Mouse (Mus musculus): ENCODE measurements at regions not wholly inside any gene's neighbourhood (a gene's known extent, or its start where the extent isn't known, plus 50 kb on each side); places are given as distances from the start of the nearest gene placed in this dataset.
A peak's percentile ranks its signal among the peaks of the same experiment; 100 is the strongest.

- no peak for DNase-seq
Measured at GRCm38 (mm10) chr8:88972993-88973690, 70.8 kb downstream of the Sall1 start.

DNA sequence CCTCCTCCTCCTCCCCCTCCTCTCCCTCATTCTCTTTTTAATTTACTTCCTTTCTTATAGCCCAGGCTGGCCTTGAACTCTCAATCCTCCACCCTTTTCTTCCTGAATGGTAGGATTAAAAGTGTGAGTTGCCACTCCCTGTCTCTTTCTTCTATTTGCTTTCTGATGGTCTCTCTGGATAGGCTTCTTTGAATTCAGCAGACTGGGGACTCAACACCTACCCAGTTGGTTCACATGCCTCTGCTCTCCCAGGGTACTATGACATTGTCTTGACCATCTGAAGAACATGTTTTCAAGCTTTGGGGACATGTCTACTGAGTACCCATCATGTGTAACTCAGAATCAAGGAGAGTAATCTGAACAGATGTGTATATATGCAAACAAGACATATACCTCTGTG, 85.1 kb downstream of the Sall1 start:
- DNase-seq = no peak

DNA sequence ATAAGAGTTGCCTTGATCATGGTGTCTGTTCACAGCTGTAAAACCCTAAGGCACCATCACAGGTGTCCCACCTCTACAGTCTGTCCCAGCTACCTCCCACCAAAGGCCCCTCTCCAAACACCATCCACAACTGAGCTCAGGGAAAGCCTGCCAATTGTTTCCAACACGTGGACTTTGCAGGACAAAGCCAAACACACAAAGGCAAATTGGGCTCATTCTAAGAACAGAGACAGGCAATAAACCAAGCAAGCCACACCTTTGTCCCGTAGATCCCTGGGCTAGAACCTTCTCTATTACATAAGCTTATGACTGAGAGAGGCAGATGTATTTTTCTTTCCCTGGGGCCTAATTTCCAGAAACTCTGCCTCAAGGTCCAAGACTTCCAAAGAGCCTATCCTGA, 90.8 kb downstream of the Sall1 start:
- no peak for DNase-seq

- DNase-seq = no peak
Measured at GRCm38 (mm10) chr8:88951829-88952155, 92.2 kb downstream of the Sall1 start.

DNA sequence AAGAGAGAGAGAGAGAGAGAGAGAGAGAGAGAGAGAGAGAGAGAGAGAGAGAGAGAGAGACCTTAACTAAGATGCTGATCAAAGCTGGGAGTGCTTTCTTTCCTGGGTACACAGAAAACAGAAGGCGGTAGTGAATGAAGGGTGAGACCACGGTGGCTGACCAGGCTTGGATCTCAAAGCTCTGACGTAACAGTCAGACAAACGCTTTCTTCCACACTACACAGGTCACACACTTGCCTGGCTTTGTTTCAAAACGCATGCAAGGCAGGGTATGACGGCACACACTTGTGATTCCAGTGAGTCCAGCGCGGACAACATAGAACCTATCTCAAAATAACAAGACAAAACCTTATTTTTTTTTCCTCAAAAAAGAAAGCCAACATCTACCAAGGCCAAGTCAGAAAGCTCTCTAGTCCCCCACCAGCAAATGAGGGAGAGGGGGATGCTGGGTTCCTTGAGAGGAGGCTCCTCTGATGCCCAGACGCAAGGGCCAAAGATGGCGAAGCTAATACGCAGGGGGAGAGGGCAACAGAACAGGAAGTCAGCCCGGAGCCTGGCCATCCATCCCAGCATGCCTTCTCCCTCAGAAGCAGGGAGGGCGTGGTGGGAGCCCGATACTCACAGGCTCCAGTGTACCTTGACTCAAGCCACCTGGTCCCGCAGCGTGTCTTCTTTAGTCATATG, 92.7 kb downstream of the Sall1 start:
- DNase-seq = no peak

DNA sequence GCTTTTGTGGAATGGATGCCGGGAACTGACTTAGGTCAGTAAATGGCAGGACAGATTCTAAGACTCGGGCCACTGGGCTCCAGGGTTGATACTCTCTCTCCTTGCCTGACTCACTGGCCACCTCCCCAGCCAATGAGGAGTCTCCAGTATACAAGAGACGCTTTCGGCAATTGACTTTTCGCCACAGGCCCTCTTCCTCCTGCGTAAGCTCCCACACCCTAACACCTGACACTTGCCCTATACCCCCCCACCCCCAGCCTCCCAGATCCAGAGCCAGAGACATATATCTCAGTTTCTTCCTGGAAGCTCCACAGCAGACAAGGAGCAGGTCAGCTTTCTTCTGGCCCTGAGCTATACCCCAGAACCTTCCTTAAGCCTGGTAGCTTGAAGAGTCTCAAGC, 94.0 kb downstream of the Sall1 start:
- DNase-seq = no peak

DNA sequence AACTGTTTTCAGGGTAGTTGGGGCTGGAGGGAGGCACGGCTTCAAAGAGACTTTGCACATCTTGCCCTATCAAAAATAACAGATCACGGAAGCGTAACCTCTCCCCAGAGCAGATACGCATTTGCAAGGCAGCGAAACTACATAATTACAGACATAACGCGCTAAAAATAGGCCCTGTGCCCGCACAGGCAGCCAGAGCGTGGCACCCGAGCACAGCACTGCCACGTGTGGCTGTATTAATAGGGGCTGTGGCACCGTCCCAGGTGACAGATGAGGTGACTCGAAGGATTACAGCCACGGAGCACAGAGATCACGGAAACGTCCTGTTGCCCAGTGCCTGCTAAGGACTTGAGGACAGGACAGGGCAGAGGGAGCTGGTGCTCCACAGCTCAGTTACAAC, 95.0 kb downstream of the Sall1 start:
- DNase-seq = peak; percentile 37

- DNase-seq = no peak
Measured at GRCm38 (mm10) chr8:88948328-88948727, 95.6 kb downstream of the Sall1 start.

DNA sequence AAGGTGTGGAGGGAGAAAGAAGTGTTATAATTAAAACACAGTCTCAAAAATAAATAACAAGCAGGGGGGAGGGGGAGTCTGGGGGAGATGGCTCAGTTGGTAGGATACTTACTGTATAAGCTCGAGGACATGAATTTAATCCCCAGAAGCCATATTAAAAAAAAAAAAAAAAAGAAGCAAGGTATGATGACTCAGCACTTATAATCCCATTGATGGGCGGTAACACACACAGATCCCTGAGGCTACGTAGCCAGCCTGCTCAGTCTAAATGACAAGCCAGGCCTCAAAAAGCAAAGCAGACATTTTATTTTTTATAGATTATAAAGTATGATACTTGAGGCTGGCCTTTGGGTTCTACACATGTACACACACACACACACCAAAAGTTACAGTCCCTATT, 96.6 kb downstream of the Sall1 start:
- DNase-seq = no peak

- no peak for DNase-seq
Measured at GRCm38 (mm10) chr8:88945656-88946055, 98.3 kb downstream of the Sall1 start.

DNA sequence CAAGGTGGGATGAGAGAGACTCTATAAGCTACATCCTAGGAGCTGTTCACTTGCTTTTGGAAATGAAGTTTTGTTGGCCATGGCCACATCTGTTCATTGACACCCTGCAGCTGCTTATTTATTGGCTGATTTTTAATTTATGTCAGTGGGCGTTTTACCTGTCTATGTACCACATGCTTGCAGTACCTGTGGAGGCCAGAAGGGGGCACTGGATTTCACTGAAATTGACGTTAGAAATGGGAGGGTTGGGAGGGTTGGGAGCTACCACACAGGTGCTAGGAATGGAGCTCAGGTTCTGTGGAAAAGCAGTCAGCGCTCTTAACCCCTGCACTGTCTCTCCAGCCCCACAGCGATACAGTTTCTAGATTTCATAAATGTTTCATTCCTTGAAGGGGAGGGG, 99.9 kb downstream of the Sall1 start:
- peak; percentile 19 for DNase-seq

DNA sequence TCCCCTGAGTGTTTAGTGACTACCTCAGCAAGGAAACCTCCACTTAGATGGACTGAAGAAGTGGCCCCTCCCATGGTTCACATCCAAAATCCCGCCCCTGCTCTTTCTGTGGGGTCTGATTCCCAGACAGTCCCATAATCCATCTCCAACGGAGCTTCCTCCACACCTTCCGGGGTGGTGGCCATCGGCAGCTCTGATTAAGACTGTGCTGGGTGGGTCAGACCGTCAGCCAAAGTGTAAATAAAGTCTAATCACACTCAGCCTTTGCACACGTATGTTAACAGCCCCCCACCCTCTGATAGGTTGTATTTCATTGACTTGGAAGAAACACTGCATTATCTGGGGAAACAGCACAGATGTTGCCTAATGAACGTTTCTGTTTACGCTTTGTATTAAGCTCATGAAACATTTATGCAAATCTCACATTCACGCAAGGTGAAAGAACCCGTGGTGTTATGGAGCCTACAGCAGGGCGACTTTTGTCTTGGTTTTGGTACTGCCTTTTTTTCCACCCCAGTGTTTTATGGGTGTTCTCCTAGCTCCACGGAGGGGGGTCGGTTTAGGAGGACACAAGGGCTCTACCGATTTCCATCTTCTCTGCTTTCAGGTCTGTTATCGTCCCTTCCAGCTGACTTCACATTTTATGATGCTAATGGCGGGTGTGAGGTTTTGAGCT, 104.8 kb downstream of the Sall1 start:
- no peak for DNase-seq

DNA sequence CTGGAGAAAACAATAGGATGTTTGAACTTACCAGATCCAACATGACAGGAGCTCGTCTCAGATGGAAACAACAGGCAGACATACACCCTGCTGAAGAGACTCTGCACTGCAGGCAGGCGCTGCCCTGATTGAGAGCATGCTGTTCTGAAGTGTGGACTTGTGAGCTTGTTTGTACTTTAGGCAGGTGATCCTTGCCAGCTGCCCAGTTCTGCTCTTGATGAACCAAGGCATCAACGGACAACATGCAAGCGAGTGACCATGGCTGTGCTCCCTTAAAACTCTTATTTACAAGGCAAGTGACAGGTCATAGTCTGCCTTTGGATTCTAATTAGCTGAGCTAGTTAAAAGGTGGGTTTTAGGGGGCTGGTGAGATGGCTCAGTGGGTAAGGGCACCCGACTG, 109.3 kb downstream of the Sall1 start:
- DNase-seq = no peak

GRCm38 (mm10) chr8:88931050-88931449, 112.9 kb downstream of the Sall1 start:
- no peak for DNase-seq

DNA sequence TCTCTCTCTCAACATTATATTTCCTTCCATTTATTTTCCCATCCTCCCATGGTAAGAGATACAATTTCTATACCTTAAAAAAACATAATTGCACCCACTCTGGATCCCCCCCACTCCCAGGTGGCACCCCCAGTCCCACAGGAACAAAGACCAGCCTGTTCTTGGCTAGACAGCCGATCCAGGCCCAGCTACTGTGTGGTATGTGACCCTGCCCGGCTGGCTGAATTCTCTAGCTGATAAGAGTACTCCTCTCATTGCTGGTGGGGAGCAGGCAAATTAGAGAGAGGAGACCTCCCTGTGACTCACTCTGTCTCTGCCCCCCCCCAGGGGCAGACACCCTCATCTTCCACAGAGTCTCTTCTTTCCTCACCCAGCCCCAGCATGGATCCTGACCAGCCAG, 113.6 kb downstream of the Sall1 start:
- no peak for DNase-seq

DNA sequence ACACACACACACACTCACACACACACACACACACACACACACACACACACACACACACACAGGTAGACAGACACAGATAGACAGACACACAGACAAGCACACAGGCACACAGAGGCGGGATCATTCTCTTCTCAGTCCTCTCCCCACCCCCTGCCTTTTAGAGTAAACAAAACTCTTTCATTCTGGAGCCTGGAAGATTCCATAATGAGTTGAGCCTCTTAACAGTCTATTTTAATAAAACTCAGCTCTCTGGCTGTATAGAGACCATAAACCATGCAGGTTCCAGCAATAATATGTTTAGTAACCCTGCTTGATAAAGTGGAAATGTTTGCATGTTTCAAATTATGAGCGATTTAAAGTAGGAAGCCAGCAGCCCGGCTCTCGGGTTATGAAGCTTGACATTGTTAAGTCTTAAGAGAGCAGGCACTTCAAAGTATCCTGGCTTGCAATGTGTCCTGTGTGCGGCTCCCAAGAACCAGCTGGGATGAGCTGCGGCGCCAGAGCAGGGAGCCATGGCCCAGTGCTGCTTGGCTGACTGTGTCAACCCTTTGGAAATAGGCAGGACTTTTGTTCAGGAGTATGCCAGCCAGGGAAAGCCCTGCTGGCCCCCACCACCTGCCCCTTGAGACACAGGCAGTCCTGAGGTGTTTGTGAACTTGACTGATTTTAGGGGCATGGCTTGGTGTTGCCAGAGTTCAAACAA, 115.1 kb downstream of the Sall1 start:
- no peak for DNase-seq

GRCm38 (mm10) chr8:88922840-88923239, 121.1 kb downstream of the Sall1 start:
- DNase-seq = no peak

DNA sequence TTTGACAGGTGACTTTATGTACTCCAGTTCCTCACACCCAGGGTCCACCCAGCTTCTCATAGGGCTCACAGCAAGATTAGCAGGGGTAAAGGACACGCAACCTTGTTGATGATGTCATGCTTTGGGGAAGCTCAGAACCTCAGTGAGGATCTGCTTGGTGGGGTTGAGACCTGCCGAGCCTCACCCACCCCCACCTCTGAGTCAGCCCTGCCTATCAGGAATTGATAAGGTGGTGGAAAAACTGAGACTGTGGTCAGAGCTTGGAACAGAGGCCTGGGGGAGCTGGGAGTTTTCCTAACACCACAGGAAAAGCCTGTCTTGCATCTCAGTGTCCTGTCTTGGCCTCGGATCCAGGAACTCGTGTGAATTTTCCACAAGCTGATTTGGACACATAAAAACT, 122.0 kb downstream of the Sall1 start:
- no peak for DNase-seq

DNA sequence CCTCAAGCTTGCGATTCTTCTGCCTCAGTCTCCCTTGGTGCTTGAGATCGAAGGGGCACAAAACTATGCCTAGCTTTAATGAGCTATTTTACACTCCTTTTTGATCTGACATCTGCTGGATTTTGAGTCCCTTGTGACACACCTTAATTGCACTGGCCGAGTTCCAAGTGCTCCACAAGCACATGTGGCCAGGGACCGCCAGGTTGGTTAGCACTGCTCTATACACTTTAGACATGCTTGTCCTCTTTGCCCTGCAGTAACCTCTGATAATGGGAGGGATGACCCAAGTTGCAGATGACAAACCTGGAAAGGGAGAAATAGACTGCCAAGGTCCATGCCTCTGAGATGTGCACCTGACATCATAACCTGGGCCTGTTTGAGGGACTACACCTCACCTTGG, 124.7 kb downstream of the Sall1 start:
- no peak for DNase-seq

DNA sequence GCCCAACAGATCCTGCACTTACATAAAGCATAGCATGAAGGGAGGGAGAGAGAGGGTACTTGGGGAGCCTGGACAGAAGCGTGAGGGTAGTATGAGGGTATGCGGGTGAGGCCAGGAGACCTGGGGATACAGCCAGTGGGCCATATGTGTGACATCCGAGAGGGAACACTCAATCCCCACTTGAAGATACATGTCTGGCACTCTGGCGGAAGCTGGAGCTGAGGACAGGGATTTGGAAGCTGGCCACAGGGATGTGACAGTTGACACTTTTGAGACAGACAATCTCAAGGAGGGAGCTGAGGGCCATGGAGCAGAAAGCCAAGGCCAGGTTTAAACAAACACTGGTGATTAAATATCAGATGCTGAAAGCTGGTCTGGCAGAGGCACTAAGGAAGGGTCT, 127.9 kb downstream of the Sall1 start:
- DNase-seq = no peak

- DNase-seq = no peak
Measured at GRCm38 (mm10) chr8:88914657-88915056, 129.3 kb downstream of the Sall1 start.

DNA sequence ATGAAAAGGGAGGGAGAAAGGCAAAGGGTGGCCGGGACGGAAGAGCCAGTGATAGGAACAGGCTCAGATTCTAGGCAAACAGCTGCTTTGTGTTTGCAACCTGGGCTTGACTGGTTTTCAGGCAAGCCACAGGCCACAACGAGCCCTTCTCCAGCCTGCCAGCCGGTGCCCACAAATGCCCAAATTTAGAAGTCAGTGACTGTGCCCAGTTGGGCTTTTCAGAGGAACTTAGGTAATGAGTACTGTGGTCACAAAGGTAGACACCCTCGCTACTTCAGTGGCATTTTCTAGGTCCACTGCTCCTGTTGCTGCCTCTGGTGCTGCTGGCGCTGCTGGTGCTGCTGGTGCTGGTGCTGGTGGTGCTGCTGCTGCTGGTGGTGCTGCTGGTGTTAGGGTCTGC, 129.8 kb downstream of the Sall1 start:
- DNase-seq = no peak

GRCm38 (mm10) chr8:88906244-88906643, 137.7 kb downstream of the Sall1 start:
- DNase-seq = no peak
